Mouse (Mus musculus) c-Kit-negative CD71-positive TER-119-positive erythroid progenitor cells, embryonic 14.5 days (primary cell): Measurements from ENCODE around the gene Mmp20.

ENCODE experiments used
- DNase-seq: peaks from one replicate; pipeline ENCODE4 v3.0.0-alpha.2; 2013; ENCODE audit warnings: low read depth, low spot score

The Mmp20 gene

GRCm38 (mm10) chr9:7689799-7690198 is 61.8 kb downstream of the Mmp20 start:
- no peak for DNase-seq

- no peak for DNase-seq
These were observed 63.8 kb downstream of the Mmp20 start, which contains the start of gene Mmp7 for GRCm38 (mm10) chr9:7691790-7692189. Gene Mmp7, plus strand, starts transcription at chr9:7692090.

GRCm38 (mm10) chr9:7693961-7694360 is 65.9 kb downstream of the Mmp20 start:
- no peak for DNase-seq

- DNase-seq: no peak
These were observed 67.6 kb downstream of the Mmp20 start for GRCm38 (mm10) chr9:7695646-7696045.

- DNase-seq: no peak
These were observed 80.7 kb downstream of the Mmp20 start for GRCm38 (mm10) chr9:7708698-7709097.

- no peak for DNase-seq
These were observed 83.2 kb downstream of the Mmp20 start for GRCm38 (mm10) chr9:7711196-7711595.

- DNase-seq: peak; percentile 24
These were observed 86.3 kb downstream of the Mmp20 start for GRCm38 (mm10) chr9:7714062-7714907.

GRCm38 (mm10) chr9:7714908-7715175 is 86.8 kb downstream of the Mmp20 start:
- no peak for DNase-seq

- DNase-seq: no peak
These were observed 93.5 kb downstream of the Mmp20 start for GRCm38 (mm10) chr9:7721543-7721942.
